Mouse (Mus musculus) lung, postnatal 0 days (tissue): ENCODE measurements at regions not wholly inside any gene's neighbourhood (a gene's known extent, or its start where the extent isn't known, plus 50 kb on each side); places are given as distances from the start of the nearest gene placed in this dataset.

Source experiments
- CTCF ChIP-seq: IDR thresholded peaks from 2 replicates; pipeline ENCODE4 v1.5.1; 2016; ENCODE audit warnings: antibody characterized with exemption, mild to moderate bottlenecking
- EP300 ChIP-seq: IDR thresholded peaks from 2 replicates; pipeline ENCODE4 v1.6.1; 2016; ENCODE audit warnings: antibody characterized with exemption, mild to moderate bottlenecking, control low read depth

- TF ChIP-seq CTCF, result no peak
- TF ChIP-seq EP300, result no peak
Measured at GRCm38 (mm10) chr3:34311944-34312343, 230.8 kb upstream of the Dnajc19 start.
